Mouse (Mus musculus) thymus, postnatal 14 days (tissue): Measurements from ENCODE around the gene Cyfip2.
A peak's percentile ranks its signal among the peaks of the same experiment; 100 is the strongest.

Experiments used
- DNase-seq: peaks from one replicate; pipeline ENCODE4 v3.0.0; 2021

Gene Cyfip2

DNA sequence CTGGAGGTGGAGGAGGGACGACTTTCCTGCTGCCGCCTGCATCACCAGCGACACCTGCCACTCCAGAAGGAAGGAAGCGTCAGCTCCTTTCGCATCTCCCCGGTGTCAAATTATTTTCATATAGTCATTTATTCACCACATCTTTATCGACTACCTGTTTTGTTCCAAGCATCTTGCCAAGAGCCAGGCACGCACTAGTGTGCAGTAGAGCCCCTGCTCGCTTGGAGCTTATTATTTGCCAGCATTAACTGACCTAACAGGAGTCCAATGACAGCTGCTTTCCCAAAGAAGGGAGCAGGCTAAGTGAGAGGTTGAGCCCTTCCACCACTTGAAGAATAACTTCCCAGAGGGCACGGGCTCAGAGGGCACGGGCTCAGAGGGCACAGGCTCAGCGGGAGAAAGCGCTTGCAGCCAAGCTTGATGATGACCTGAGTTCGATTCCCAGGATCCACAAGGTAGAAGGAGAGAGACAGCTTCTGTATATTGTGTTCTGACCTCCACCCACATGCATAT is at the start of gene Cyfip2:
Gene Cyfip2 (minus strand): TSS at position 337 of the 513 bp plus-strand sequence.
- no peak for DNase-seq

DNA sequence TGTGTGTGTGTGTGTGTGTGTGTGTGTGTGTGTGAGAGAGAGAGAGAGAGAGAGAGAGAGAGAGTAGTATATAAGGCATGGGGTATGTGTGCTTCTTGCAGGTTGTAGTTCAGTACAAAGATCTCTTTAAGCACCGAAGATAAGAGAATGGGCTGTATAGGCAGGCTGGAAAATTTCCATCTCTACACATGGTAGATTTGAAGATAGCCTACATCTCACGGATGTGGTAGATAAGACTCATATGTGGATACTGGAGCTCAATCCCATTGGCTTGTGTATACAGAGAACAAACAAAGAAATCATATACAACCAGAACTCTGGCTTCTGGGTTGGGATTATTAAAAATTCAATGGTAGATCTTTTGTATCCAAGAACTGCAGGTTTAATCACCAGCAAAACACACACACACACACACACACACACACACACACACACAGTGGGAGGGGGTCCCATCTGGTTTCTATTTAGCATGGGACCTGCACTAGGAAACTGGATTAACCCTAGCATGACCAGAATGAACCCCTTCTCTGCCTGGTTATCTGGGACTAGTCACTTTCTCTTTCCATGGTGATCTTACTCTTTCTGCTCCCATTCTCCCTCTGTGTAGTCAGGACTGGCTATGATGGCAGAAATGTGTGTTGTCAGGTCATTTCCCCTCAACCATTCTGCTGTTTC is 48.5 kb upstream of the Cyfip2 start:
- DNase-seq: no peak

DNA sequence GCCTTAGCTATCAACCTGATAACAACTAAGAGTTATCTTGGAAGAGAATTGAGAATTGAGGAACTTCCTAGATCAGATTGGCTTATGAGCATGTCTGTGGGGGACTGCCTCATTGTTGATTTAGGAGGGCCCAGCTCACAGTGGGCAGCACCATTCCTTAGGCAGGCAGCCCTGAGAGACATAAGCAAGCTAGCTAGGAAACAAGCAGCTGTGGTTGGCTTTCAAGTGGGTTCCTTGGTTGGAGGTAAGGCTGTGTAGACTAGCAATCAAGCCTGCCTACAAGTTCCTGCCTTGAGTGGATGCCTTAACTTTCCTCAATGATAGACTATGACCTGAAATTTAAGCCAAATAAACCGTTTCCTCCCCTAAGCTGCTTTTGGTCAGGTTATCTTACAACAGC is 45.7 kb upstream of the Cyfip2 start:
- peak; percentile 32 for DNase-seq

DNA sequence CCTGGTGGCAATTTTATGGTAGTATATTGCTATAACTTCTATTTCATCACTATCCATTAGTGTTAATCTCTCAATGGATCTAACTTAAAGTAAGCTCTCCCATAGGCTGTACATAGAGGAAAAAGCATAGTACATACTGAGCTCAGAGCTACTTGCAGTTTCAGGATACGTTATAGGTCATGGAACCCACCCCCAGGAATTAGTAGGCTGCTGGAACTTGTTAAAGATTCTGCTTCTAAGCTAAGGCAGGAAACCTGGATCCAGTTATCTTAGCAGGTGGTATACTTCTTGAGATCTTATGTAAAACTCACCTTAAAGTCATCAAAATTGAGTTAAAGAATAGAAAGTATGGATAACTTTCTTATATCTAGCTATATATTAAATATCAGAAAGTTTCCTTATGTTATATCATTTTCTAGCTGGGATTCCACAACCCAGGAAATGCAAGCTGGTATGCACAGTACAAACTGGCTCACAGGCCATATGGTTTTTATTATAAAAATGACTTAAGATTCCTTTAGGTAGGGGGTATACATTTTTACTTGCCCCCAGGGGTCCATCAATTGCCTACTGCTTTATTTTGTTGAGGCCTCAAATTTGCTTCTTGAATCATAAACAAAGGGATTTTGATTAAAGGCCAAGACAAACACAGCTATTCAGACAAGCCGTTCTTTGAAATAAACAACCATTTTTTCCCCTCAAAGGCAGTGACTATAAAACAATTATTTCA is 37.2 kb upstream of the Cyfip2 start:
- DNase-seq: no peak

DNA sequence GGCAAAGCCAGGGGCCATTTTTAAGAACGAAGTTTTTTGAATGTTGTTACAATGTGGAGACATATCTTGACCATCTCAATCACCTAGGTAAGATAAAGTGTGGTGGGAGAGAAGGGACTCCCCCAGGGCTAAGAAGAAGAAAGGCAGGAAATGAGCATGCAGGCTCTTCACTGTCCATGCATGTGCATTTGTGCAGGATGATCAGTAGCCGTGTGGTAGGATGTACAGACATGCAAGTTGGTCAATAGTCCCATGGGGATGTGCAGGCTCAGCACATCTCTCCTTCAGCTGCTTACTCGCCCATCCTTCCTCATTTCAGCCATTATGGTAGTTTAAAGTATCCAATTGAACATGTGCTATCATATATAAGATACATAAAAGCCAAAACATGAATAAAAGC is 35.8 kb upstream of the Cyfip2 start:
- DNase-seq: no peak

DNA sequence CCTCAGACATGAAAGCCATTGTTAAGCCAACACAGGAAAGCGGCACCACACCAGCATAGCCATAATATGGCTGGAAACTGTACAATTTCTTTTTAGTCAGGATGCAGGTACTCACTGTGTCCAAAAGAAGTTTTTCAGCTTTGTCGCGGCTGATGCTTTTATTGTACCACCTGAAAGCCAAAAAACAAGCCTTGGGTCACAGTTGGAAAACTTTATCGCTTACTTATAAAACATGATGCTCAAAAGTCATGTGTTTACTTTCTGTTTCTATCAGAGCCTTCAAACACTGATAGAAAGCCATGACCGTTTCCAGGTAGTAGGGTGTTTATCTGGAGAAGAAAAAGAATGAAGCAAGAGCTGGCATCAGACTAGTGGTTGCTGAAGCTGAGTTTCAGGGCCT is 35.1 kb upstream of the Cyfip2 start:
- DNase-seq: no peak

DNA sequence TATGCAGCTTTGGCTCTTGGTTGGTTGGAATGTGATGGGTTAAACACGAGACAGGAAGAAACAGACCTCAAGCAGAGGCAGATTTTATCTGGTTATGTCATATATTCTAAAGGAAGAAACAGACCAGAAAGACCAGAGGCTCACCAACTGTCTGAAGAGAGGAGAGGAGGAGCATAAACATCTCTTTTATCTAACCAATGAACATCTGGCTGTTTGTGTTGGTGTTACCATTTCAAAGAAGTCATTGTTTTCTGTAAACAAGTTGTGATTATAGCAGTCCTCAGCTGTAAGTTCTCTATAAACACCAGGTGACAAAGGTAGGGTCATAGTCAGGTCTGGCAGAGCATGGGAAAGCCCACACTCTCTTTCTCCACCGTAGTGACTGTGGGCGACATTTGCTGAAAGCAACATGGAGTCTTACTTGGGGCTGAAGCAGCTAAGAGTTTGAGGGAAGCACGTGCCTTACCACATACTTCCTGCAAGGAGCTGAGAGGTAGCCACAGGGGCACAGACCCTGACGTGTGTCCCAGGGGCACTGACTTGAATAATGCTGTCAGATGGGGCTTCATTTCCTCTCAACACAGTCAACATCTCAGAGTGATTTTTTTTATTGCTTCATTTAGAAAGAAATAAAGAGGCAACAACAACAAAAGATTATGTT is 31.4 kb upstream of the Cyfip2 start:
- DNase-seq: peak; percentile 61

DNA sequence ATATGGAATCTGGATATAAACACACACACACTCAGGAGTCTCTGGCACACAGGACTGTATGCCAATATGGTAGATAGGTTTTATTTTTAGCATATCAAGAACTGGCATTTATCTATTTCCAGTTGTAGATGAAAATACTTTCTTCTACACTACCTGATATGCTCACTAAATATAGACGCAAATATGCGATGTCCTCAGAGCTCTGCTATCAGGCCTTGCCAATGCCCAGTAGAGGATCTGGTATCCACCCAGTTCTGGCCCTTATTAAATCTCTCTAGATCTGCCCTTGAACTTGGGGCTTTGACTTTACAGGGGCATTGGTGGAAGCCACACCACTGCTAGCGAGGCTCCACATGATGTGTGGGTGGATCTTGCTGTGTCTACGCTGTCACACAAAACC is 29.3 kb upstream of the Cyfip2 start:
- no peak for DNase-seq

DNA sequence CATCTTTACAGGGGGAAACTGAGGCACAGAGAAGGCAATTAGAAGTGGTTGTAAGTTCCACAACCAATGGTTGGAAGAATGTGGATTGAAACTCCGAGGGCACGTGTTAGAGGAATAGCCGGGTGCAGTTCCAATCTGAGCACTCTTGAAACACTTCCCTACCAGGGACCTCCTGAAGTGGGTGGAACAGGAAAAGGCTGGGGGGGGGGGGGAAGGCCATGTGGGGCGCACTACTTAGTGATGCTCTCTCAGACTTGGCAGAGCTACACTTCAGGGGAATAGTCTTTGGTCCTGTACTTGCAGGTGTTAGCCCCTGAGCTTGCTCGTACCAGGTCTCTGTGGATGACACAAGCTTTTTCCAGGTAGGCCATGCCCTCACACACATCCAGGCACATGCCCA is 23.4 kb upstream of the Cyfip2 start:
- DNase-seq: no peak

DNA sequence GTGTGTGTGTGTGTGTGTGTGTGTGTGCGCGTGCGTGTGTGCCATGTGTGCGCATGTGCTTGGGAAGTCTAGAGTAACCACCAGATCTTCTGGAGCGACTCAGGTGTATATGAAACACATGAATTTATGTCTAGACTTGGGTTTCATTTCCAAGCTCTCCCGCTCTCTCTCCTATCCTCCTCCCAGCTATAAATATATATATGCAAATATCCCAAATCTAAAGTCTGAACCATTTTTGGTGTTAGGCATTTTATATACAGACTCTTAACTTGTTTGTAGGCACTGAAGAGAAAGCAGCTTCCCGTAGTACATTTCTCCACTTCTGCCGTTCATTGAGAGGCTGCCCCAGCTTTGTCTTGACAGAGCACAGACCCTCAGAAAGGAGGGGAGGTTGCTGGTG is 19.6 kb upstream of the Cyfip2 start:
- no peak for DNase-seq

DNA sequence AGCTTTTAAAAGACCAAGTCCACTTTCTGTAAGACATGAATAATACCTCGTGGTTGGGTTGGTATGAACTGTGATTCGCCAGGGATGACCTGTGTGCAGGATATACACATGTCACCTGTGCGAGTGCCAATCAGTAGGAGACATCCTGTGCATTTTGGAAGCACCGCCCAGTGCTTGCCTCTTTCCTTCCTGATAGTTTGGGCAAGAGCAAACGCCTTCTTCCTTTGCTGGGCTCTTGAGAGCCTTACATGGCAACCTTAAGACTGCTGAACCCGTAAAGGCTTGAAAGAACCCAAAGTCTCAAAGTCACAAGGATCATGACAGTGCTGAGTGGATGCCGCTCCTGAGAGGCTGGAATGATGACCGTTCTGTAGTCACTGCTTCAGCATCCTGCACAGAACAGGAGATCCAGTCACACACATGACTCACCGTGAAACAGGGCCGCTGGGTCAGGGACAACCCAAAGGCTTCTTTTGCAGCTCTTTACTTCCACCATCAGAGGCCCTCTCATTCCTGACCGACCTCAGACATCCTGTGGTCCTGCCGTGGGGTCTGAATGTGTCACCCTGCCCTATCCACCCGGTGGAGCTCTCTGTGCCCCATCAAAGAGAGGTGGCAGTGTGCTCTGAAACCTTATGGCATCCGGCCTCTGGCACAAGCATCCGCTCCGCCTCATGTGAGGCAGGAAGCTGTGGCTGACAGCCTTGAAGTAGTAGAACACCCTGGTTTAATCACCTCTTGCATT is 13.8 kb upstream of the Cyfip2 start:
- DNase-seq: peak; percentile 83

DNA sequence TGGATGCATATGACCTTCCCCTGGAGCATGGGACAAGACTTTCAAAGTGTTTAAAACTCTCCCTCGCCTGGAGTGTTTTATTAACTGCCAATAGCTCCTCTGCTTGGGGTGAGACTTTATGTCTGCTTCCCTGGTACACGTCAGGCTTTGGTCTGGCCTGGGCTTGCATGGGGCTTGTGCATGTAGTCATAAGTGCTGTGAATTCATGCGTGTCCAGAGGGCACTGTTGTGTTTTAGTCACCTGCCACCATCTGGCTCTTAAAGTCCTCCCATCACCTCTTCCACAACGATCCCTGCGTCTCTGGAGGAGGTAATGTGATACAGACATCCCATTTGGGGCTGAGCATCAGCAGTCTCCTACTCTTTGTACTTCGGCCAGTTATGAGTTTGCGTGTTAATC is 8.9 kb upstream of the Cyfip2 start:
- DNase-seq: no peak

DNA sequence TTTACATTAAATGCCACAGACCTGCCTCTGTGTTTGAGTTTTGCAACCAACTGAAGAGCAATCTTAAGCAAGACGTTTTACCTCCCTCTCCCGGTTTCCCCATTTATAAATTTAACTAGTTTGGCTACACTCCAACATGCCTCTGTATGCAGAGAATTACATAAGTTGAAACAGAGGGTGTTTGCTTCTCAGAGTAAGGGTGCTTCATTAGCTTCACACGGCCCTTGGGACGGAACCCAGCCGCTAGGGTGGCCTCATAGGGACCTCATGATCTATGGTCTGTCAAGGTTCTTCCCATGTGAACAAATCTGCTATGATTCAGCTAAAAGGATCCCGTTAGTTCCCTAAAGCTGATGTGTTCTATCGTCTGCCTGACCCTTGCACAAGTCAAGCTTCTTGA is 1.9 kb upstream of the Cyfip2 start:
- DNase-seq: no peak

DNA sequence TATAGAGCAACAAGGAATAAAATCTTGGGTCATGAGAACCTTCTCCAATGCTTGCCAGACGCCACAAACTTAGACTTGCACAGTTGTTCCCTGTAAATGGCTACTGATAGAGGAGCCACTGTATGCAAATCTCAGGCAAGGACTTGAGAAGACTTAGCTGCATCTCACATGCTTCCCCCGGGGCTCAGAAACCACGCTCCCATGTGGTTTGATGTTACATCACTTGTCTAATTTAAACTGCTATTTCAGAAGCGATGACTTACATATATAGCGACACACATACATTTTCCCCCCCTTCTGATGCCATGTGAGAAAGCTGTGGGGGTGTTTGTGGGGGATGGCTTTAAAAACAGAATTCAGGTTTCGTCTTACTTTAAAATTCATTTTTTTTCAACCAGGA is 1.2 kb upstream of the Cyfip2 start:
- DNase-seq: peak; percentile 39

DNA sequence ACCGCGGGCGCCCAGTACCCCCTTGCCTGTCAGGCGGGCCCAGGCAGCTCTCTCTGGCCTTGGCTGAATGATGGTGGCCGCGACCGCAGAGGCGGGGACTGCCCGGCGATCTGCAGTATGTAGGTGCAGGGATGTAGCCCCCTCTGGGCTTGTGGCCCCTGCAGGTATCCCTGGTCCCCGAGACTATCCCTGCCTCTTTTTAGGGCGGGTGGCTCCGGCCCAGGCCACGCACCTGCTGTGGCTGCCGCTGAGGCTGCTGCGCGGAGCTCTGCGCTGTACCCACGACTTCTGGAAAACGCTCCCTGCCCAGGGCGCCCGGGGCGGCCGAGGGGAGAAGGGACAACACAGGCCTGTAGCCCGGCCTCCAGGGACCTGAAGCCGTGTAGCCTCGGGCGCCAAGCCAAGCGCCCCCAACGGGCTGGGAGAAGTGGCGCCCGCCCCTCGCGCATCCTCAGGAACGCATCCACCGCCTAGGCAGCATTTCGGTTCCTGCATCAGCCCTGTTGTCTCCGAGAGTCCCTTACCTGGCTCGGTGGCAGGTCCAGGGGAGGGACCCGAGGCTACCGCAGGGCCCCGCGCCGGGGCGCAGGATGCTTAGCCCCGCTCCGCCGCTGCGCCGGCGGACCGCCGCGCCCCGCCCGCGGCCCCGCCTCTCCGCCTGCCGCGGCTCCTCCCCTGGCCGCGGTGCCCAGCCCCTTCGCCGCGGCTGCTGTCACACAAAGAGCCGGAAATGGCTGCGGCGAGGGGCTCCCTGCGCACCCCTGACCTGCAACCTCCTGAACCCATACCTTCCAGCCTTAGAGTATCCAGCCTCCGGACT is 746 bp downstream of the Cyfip2 start:
- DNase-seq: peak; percentile 87

DNA sequence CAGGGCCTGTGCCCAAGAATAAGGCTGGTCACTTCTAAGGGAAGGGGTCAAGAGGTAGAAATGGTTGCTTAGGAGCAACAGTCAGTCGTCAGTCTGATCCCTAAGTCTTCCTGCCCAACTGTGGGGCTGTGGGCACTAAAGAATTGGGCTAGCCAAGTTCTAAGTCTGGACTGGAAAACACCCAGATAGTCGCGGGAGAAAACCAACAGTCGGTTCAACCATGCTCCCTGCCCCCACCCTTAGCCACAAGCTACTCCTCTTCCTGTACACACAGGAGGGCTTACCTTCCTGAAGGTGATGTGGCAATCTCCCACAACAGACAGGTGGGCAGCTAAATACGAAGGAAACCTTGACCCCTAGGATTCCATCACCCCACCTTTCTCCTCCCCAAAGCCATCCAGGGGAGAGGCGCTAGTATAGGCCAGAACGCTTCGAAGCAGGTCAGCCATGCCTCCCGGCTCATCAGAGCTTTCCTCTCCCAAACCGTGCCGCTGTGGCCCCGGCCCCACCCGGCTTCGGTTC is 1.4 kb downstream of the Cyfip2 start:
- DNase-seq: peak; percentile 78

DNA sequence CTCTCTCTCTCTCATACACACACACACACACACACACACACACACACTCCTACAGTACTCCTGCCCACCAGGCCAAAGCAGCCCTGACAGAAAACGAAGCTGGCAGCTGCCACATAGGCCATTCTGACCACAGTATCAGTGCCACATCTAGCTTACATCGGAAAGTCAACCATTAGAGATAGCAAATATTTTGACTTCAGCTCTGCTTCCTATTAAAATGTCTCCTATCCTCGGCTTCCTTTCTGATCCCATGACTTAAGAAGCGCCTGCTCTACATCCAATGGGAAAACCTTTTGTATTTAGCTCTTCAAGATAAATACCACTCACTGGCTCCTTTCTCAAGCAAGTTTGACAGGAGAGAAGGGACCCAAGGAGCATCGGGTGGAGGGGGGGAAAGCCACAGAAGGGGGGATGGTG is 2.0 kb downstream of the Cyfip2 start:
- DNase-seq: no peak

DNA sequence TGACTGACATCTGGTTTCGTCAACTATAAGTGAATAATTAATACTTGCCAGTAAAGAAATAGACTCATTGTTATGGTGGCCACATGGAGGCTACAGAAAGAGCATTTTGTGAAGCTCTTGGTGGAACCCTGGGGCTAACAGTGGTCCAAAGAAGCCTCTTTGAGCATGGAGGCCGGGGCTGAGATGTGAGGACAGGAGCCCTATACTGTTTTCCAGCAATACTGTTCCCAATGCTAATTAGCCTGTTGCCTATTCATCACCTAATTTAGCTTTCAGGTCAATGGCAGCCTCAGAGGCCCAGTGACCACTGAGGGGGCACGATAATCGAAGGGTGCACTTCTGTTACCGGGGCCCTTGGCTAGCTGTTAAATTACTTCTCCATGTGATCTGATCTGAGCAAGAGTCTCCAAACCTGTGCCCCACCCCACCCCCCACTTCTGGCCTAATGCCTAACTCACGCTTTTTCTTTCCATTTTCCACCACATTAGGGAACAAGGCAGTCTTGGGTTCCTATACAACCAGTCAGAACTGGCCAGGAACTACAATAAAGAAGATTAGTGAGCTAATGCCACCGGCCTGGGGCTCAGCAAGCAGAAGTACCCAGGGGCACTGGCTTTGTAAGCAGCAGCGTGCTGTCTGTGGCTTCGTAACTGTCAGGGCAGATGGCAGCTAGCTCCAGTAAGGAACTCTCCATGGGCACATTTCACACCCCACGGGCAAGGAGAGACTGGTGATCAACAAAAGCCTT is 2.7 kb downstream of the Cyfip2 start:
- peak; percentile 54 for DNase-seq

DNA sequence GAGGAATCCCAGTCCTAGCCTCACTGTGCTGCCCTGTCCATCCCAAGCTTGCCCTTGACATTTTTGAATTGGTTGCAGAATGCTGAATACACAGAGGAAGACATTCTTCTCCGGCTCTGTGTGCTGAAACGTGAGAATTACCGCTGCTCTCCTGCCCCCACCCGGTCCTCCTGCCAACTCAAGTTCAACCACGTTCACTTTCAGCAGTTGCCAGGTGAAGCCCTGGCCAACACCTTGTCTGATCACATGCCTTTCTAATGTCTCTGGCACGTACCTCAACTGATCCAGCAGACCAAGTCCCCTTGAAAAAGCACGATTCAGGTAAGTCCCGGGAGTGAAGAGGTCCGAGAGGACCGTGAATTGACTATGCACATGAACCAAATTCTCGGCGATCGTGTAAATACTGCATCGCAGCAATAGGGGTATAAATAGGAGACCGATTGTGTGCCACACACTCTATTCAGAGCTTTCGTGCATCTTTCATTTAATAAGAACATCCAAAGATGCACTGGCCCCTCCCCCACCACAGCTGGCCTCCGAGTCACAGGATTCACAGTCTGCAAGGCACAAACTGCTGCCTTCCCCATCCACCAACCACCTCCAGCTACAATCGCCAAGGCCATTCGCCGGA is 3.4 kb downstream of the Cyfip2 start:
- peak; percentile 78 for DNase-seq

DNA sequence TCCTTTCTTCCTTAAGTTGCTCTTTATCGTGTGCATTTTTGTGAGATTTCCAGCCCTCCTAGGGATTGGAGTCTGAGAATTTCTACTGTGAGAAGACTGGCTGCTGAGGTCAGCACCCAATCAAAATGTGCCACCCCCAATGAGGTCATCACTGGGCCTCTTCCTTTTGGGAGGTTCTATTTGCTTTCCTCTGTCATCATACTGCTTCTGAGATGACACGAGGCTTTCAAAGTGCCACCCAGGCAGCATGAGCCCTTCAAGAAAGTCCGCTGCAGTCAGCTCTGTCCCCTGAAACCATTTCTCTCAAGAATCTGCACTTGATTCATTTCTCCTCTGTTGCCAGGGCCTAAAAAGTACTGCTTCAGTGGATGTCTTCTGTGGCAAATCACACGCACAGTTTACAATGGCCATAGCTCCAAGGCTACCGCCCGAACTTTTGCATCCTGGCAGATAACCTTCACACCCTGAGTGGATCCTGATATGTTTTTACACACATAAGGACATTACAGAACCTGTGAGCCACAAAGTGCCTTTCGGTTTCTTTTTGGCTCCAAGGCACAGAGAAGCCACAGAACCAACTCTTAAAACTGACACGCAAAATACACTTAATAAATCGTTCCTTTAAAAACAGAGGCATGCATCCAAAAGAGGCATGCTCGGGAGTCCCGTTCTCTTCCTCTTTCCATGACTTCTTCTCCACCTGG is 4.2 kb downstream of the Cyfip2 start:
- peak; percentile 35 for DNase-seq
